ENCODE assay signal across 8 mouse cellular contexts in the genomic region with DNA sequence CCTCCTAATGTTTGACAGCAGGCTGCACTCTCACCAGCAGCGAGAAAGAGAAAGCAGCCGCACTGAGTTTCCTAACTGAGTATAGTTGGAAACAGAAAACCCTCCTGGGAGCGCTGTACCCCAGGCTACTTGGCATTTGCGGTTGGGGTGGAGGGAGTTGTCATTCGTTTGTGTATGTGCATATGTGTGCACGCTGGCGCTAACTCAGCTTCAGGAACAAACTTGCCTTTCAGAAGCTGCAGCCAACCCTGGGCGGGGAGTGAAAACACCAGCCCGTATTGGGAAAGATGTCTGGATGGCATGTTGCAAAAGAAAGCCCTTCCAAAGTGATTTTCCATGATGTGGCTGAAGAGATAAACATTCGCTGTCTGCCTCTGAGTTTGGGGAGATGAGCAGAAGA. TPM values are rescaled to one million over a fixed set of nuclear protein-coding genes. Genes with fewer than 3 reads are reported as not detected.
A peak's percentile ranks its signal among the peaks of the same experiment; 100 is the strongest.
DNase-seq lines count a peak whose midpoint lies in the region; ATAC-seq and TF ChIP-seq lines count a peak whose summit lies in the region.

No protein-coding gene starts in this region.

- H3K9ac ChIP-seq in hindbrain, embryonic 15.5 days: no peak overlapping the region
- peak overlapping the region; percentile 6; the same call in 1 of the 2 replicates for H3K9ac ChIP-seq in liver, postnatal 0 days (replicated peaks)

- H3K4me3 ChIP-seq in layer of hippocampus, adult 2 months: peak overlapping the region; percentile 24; the same call in 1 of the 2 replicates
- no peak overlapping the region for H3K4me3 ChIP-seq in hindbrain, embryonic 15.5 days
- H3K4me3 ChIP-seq in liver, postnatal 0 days (ENCODE audit: low read depth, low read length): peak overlapping the region; percentile 28

- no peak for TF ChIP-seq POLR2A in brain, embryonic 14.5 days (IDR thresholded peaks at IDR 0.05; ENCODE audit: borderline replicate concordance, extremely low read depth, insufficient read depth, insufficient read length, poor library complexity, severe bottlenecking)

- WGBS in hindbrain, embryonic 15.5 days: 34% methylated on average over 10 of the region's 10 CpGs
- 12% methylated on average over 10 of the region's 10 CpGs for WGBS in liver, postnatal 0 days (ENCODE audit: insufficient replicate concordance)

- peak; percentile 17 for TF ChIP-seq CTCF in layer of hippocampus, adult 2 months (conservative IDR thresholded peaks at IDR 0.05)
- no peak for TF ChIP-seq CTCF in brain, embryonic 14.5 days (IDR thresholded peaks at IDR 0.05; ENCODE audit: borderline replicate concordance, extremely low read depth, insufficient read depth, insufficient read length)
- no peak for TF ChIP-seq CTCF in liver, postnatal 0 days (IDR thresholded peaks at IDR 0.05; ENCODE audit: low read depth)

- TF ChIP-seq EP300 in liver, postnatal 0 days (IDR thresholded peaks at IDR 0.05; ENCODE audit: low read depth): no peak

- no peaks in the 10 kb centered on the region for H3K36me3 ChIP-seq in hindbrain, embryonic 15.5 days
- H3K36me3 ChIP-seq in liver, postnatal 0 days (replicated peaks; ENCODE audit: insufficient read depth, low read length): no peaks in the 10 kb centered on the region

- H3K9me3 ChIP-seq in hindbrain, embryonic 15.5 days: no peaks in the 10 kb centered on the region
- no peaks in the 10 kb centered on the region for H3K9me3 ChIP-seq in liver, postnatal 0 days (ENCODE audit: low read length)

- H3K27me3 ChIP-seq in hindbrain, embryonic 15.5 days: no peaks in the 10 kb centered on the region
- H3K27me3 ChIP-seq in liver, postnatal 0 days (ENCODE audit: insufficient read depth, low read length): no peaks in the 10 kb centered on the region

- ATAC-seq in hindbrain, embryonic 15.5 days (ENCODE audit: low FRiP score, low read depth): no peak
- ATAC-seq in liver, postnatal 0 days: peak; percentile 55; the same call in 1 of the 2 replicates

- peak overlapping the region; percentile 17; the same call in 1 of the 2 replicates for H3K4me2 ChIP-seq in hindbrain, embryonic 15.5 days
- peak overlapping the region; percentile 67 for H3K4me2 ChIP-seq in liver, postnatal 0 days (ENCODE audit: low read depth, low read length)

- no peak overlapping the region for H3K27ac ChIP-seq in layer of hippocampus, adult 2 months
- no peak overlapping the region for H3K27ac ChIP-seq in hindbrain, embryonic 15.5 days (replicated peaks)
- no peak overlapping the region for H3K27ac ChIP-seq in liver, postnatal 0 days (ENCODE audit: low read depth)

- DNase-seq in layer of hippocampus, adult 2 months (ENCODE audit: low spot score in 2 of 2): peak in 1 of 2 experiments; percentile 22
- no peak for DNase-seq in layer of hippocampus, postnatal 25 days (ENCODE audit: extremely low spot score in 1 of 2, low spot score in 1 of 2)
- DNase-seq in brain, embryonic 14.5 days (ENCODE audit: low read depth): peak; percentile 77
- peak; percentile 33 for DNase-seq in liver, postnatal 0 days
- DNase-seq in cerebellum, adult 11-12 months: no peak
- DNase-seq in gastrocnemius, postnatal 10 days: no peak
- DNase-seq in natural killer cell, adult 2 months (ENCODE audit: low spot score in 2 of 2): no peak

- peaks cover 10% of the 10 kb centered on the region for H3K4me1 ChIP-seq in hindbrain, embryonic 15.5 days (replicated peaks)
- H3K4me1 ChIP-seq in liver, postnatal 0 days (ENCODE audit: insufficient read depth): peaks cover 8% of the 10 kb centered on the region

RNA-seq across cellular contexts. Expression of a gene that starts 0.3 kb away (rescaled TPM):
- 10 to 100 TPM; 79.5 to 82.0 TPM for total RNA-seq in layer of hippocampus, adult 2 months (2021)
- total RNA-seq in layer of hippocampus, postnatal 25 days (2021): 10 to 100 TPM; 75.1 to 82.4 TPM
- 47.5 and 66.9 TPM in 2 replicates for polyA plus RNA-seq in brain, embryonic 14.5 days (2012; rRNA removed)
- polyA plus RNA-seq in hindbrain, embryonic 15.5 days (2015; fragmentation: Nextera tagmentation; extraction: Ambion mirVana): 62.1 and 65.3 TPM in 2 replicates
- polyA plus RNA-seq in liver, postnatal 0 days (2015; fragmentation: Nextera tagmentation; extraction: Ambion mirVana): 3.5 and 3.8 TPM in 2 replicates
- total RNA-seq in gastrocnemius, postnatal 10 days (2021): 100 to 1,000 TPM; 187 to 199 TPM

RNA-seq across cellular contexts. Expression of a gene that starts 4.1 kb away (rescaled TPM):
- total RNA-seq in layer of hippocampus, adult 2 months (2021): 10 to 100 TPM; 41.8 to 42.2 TPM
- total RNA-seq in layer of hippocampus, postnatal 25 days (2021): 10 to 100 TPM; 36.3 to 36.6 TPM
- 55.8 and 63.4 TPM in 2 replicates for polyA plus RNA-seq in brain, embryonic 14.5 days (2012; rRNA removed)
- polyA plus RNA-seq in hindbrain, embryonic 15.5 days (2015; fragmentation: Nextera tagmentation; extraction: Ambion mirVana): 81.4 and 86.2 TPM in 2 replicates
- polyA plus RNA-seq in liver, postnatal 0 days (2015; fragmentation: Nextera tagmentation; extraction: Ambion mirVana): 67.8 and 72.6 TPM in 2 replicates
- 10 to 100 TPM; 36.7 to 39.1 TPM for total RNA-seq in gastrocnemius, postnatal 10 days (2021)

RNA-seq across cellular contexts. Expression of a gene that starts 56.8 kb away (rescaled TPM):
- 10 to 100 TPM; 71.0 to 72.3 TPM for total RNA-seq in layer of hippocampus, adult 2 months (2021)
- total RNA-seq in layer of hippocampus, postnatal 25 days (2021): 10 to 100 TPM; 65.3 to 66.7 TPM
- 17.9 and 30.2 TPM in 2 replicates for polyA plus RNA-seq in brain, embryonic 14.5 days (2012; rRNA removed)
- polyA plus RNA-seq in hindbrain, embryonic 15.5 days (2015; fragmentation: Nextera tagmentation; extraction: Ambion mirVana): 110 and 114 TPM in 2 replicates
- 21.2 and 25.1 TPM in 2 replicates for polyA plus RNA-seq in liver, postnatal 0 days (2015; fragmentation: Nextera tagmentation; extraction: Ambion mirVana)
- 10 to 100 TPM; 27.2 to 31.6 TPM for total RNA-seq in gastrocnemius, postnatal 10 days (2021)

Comparison
In these comparisons a context has a peak if more than half of its experiments do, and no peak if none do; other contexts are left out.
1. DNase-seq: peak in brain, embryonic 14.5 days (single experiment) and liver, postnatal 0 days (single experiment); none in layer of hippocampus, postnatal 25 days (0 of 2), cerebellum, adult 11-12 months (single experiment), gastrocnemius, postnatal 10 days (single experiment) and natural killer cell, adult 2 months (0 of 2).